Mouse (Mus musculus): Measurements from ENCODE around the gene Gm10031. TPM values are rescaled to one million over a fixed set of nuclear protein-coding genes. Genes with fewer than 3 reads are reported as not detected.

Gm10031 gene
- polyA plus RNA-seq, 1 experiment from 2014 or later, result 0.29 TPM

DNA sequence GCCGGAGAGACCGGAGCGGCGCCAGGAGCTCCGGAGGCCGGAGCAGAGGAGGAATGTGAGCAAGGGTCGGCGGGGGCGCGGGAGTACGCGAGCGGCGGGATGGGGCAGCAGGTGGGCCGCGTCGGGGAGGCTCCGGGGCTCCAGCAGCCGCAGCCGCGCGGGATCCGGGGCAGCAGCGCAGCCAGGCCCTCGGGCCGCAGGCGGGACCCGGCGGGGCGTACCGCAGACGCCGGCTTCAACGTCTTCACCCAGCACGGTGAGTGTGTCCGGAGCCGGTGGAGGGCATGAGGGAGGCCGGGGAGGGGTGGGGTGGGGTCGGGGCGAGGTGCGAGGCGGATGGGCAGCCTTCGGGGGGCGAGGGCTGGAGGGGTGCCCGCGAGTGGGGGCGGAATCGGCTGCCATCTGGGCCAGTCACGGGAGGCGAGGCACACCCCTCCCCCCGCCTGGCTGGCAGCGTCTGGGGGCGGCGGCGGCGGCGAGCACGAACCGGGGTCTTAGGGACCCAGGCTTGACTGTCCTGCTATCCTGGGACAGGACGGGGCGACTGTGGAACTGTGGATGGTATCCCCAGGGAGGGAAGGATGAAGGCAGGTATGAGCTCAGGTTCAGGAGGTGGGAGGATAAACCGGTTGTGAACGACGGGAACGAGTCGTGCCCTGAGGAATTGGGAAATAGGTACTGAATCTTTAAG, 35.3 kb downstream of the Gm10031 start:
- Histone ChIP-seq H3K9ac (replicated peaks) (peak overlapping the region; percentile 97), H3K27me3 (ENCODE audit: insufficient read depth, low read length) (no peaks in the 10 kb centered on the region), H3K4me3 (ENCODE audit: low read depth, low read length) (peak overlapping the region; percentile 98), H3K9me3 (ENCODE audit: low read length) (no peaks in the 10 kb centered on the region), H3K36me3 (replicated peaks; ENCODE audit: insufficient read depth, low read length) (no peaks in the 10 kb centered on the region), H3K4me2 (ENCODE audit: low read depth, low read length) (peak overlapping the region; percentile 90), H3K4me1 (ENCODE audit: insufficient read depth) (peaks cover 10% of the 10 kb centered on the region; the same call in 1 of the 2 replicates), H3K27ac (ENCODE audit: low read depth) (peak overlapping the region; percentile 88)
- ATAC-seq, result peak; percentile 61
- whole genome bisulfite sequencing (ENCODE audit: insufficient replicate concordance), result 3% methylated on average over 39 of the region's 66 CpGs
- DNase-seq, result peak; percentile 69
- TF ChIP-seq CTCF (IDR thresholded peaks at IDR 0.05; ENCODE audit: low read depth) (no peak), EP300 (IDR thresholded peaks at IDR 0.05; ENCODE audit: low read depth) (no peak)

DNA sequence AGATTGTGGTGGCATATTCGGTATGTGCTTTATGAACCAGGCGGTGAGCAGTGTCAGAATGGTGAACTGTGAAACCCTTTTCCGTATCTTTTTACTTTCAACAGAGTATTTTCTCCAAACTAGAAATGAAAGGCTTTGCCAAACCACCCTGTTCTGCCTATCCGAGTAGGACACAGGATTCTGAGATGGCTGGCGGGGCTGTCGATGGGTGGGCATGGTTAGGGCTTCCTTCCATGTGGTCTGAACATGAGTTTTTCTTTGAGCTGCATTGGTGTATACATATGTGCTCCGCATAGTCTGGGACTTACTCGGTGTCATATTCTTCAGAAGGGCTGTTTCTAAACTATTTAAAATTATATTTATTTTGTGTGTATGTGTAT, 35.8 kb downstream of the Gm10031 start:
- peak overlapping the region; percentile 97 for H3K9ac ChIP-seq (replicated peaks)
- no peaks in the 10 kb centered on the region for H3K36me3 ChIP-seq (replicated peaks; ENCODE audit: insufficient read depth, low read length)
- peak overlapping the region; percentile 88; the same call in 1 of the 2 replicates for H3K27ac ChIP-seq (ENCODE audit: low read depth)

GRCm38 (mm10) chr1:156560500-156560899, 36.7 kb downstream of the Gm10031 start:
- TF ChIP-seq CTCF (IDR thresholded peaks at IDR 0.05; ENCODE audit: low read depth), result no peak
- TF ChIP-seq EP300 (IDR thresholded peaks at IDR 0.05; ENCODE audit: low read depth), result no peak
- H3K36me3 ChIP-seq (replicated peaks; ENCODE audit: insufficient read depth, low read length), result no peaks in the 10 kb centered on the region
- H3K4me3 ChIP-seq (ENCODE audit: low read depth, low read length), result no peak overlapping the region
- H3K27ac ChIP-seq (ENCODE audit: low read depth), result no peak overlapping the region
- H3K9me3 ChIP-seq (ENCODE audit: low read length), result no peaks in the 10 kb centered on the region
- 73% methylated on average over 9 of the region's 9 CpGs for WGBS (ENCODE audit: insufficient replicate concordance)
- no peaks in the 10 kb centered on the region for H3K27me3 ChIP-seq (ENCODE audit: insufficient read depth, low read length)
- H3K4me2 ChIP-seq (ENCODE audit: low read depth, low read length), result peak overlapping the region; percentile 6; the same call in 1 of the 2 replicates
- no peak overlapping the region for H3K9ac ChIP-seq (replicated peaks)
- ATAC-seq, result no peak
- no peak for DNase-seq
- peaks cover 10% of the 10 kb centered on the region; the same call in 1 of the 2 replicates for H3K4me1 ChIP-seq (ENCODE audit: insufficient read depth)

More for the DNA sequence above, 35.8 kb downstream of the Gm10031 start:
- ATAC-seq (no peak), DNase-seq (no peak)
- peaks cover 10% of the 10 kb centered on the region; the same call in 1 of the 2 replicates for H3K4me1 ChIP-seq (ENCODE audit: insufficient read depth)
- WGBS (ENCODE audit: insufficient replicate concordance), result 14% methylated on average over 8 of the region's 8 CpGs
- peak overlapping the region; percentile 98 for H3K4me3 ChIP-seq (ENCODE audit: low read depth, low read length)
- TF ChIP-seq EP300 (IDR thresholded peaks at IDR 0.05; ENCODE audit: low read depth) (no peak), CTCF (IDR thresholded peaks at IDR 0.05; ENCODE audit: low read depth) (no peak)
- H3K27me3 ChIP-seq (ENCODE audit: insufficient read depth, low read length), result no peaks in the 10 kb centered on the region
- no peaks in the 10 kb centered on the region for H3K9me3 ChIP-seq (ENCODE audit: low read length)
- H3K4me2 ChIP-seq (ENCODE audit: low read depth, low read length), result peak overlapping the region; percentile 90

- WGBS (ENCODE audit: insufficient replicate concordance), result 81% methylated on average over 2 of the region's 2 CpGs
- ATAC-seq (no peak), DNase-seq (no peak)
- H3K4me1 ChIP-seq (ENCODE audit: insufficient read depth), result 0 out of 2 replicates have a peak, but pooled peaks cover 2% of the 10 kb centered on the region
- no peaks in the 10 kb centered on the region for H3K9me3 ChIP-seq (ENCODE audit: low read length)
- H3K36me3 ChIP-seq (replicated peaks; ENCODE audit: insufficient read depth, low read length), result no peaks in the 10 kb centered on the region
- TF ChIP-seq CTCF (IDR thresholded peaks at IDR 0.05; ENCODE audit: low read depth) (no peak), EP300 (IDR thresholded peaks at IDR 0.05; ENCODE audit: low read depth) (no peak)
- no peak overlapping the region for H3K9ac ChIP-seq (replicated peaks)
- H3K27ac ChIP-seq (ENCODE audit: low read depth), result no peak overlapping the region
- no peak overlapping the region for H3K4me2 ChIP-seq (ENCODE audit: low read depth, low read length)
- no peak overlapping the region for H3K4me3 ChIP-seq (ENCODE audit: low read depth, low read length)
- H3K27me3 ChIP-seq (ENCODE audit: insufficient read depth, low read length), result no peaks in the 10 kb centered on the region
These were observed 41.5 kb downstream of the Gm10031 start for GRCm38 (mm10) chr1:156565328-156565727.

GRCm38 (mm10) chr1:156566132-156566531, 42.3 kb downstream of the Gm10031 start:
- no peak for ATAC-seq
- H3K27me3 ChIP-seq (ENCODE audit: insufficient read depth, low read length), result no peaks in the 10 kb centered on the region
- no peaks in the 10 kb centered on the region for H3K9me3 ChIP-seq (ENCODE audit: low read length)
- H3K27ac ChIP-seq (ENCODE audit: low read depth), result no peak overlapping the region
- H3K4me2 ChIP-seq (ENCODE audit: low read depth, low read length), result no peak overlapping the region
- H3K36me3 ChIP-seq (replicated peaks; ENCODE audit: insufficient read depth, low read length), result no peaks in the 10 kb centered on the region
- no peak overlapping the region for H3K4me3 ChIP-seq (ENCODE audit: low read depth, low read length)
- H3K4me1 ChIP-seq (ENCODE audit: insufficient read depth), result no peaks in the 10 kb centered on the region
- H3K9ac ChIP-seq (replicated peaks), result no peak overlapping the region
- peak; percentile 53 for DNase-seq
- TF ChIP-seq EP300 (IDR thresholded peaks at IDR 0.05; ENCODE audit: low read depth), result no peak
- TF ChIP-seq CTCF (IDR thresholded peaks at IDR 0.05; ENCODE audit: low read depth), result peak; percentile 67
- 86% methylated on average over 3 of the region's 3 CpGs for WGBS (ENCODE audit: insufficient replicate concordance)

DNA sequence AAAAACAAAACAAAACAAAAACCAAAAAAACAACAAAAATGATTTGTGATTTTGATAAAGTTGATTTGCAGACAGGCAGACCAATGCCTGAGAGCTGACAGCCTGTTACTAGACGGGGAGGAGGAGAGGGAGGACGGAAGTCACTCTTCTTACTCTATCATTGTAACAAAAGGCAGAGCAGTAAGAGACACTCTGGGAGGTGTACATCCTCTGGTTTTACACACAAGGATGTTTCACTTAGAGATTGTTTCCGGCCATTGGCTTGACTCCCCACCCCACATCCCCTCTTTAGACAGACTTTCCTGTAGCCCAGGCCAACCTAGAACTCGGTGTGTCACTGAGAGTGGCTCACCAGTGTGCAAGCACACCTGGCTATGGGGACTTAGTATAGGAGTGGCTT, 45.8 kb downstream of the Gm10031 start:
- WGBS (ENCODE audit: insufficient replicate concordance), result 71% methylated on average over 4 of the region's 4 CpGs

More for the DNA sequence above, 45.8 kb downstream of the Gm10031 start:
- TF ChIP-seq CTCF (IDR thresholded peaks at IDR 0.05; ENCODE audit: low read depth), result no peak
- TF ChIP-seq EP300 (IDR thresholded peaks at IDR 0.05; ENCODE audit: low read depth), result no peak
- DNase-seq (no peak), ATAC-seq (no peak)
- Histone ChIP-seq H3K27ac (ENCODE audit: low read depth) (no peak overlapping the region), H3K9ac (replicated peaks) (no peak overlapping the region), H3K9me3 (ENCODE audit: low read length) (no peaks in the 10 kb centered on the region), H3K4me3 (ENCODE audit: low read depth, low read length) (no peak overlapping the region), H3K4me2 (ENCODE audit: low read depth, low read length) (no peak overlapping the region), H3K36me3 (replicated peaks; ENCODE audit: insufficient read depth, low read length) (no peaks in the 10 kb centered on the region), H3K27me3 (ENCODE audit: insufficient read depth, low read length) (no peaks in the 10 kb centered on the region), H3K4me1 (ENCODE audit: insufficient read depth) (0 out of 2 replicates have a peak, but pooled peaks cover 2% of the 10 kb centered on the region)
